Mouse (Mus musculus) left cerebral cortex, postnatal 36 days (tissue): ENCODE measurements around the gene Hsd17b12. TPM values are rescaled to one million over a fixed set of nuclear protein-coding genes. Genes with fewer than 3 reads are reported as not detected.

ENCODE experiments used
- DNase-seq, 2 experiments: peaks; one replicate each; pipeline ENCODE4 v3.0.0; 2021 to 2022; ENCODE audit warnings: low spot score in 2 of 2, mixed read lengths in 1 of 2
- intact Hi-C: fragments of 180-260 bp; cut with DNase I; formaldehyde crosslinking; loops from one replicate; pipeline ENCODE4 v1.15.1; 2025
- microRNA-seq: library from miRNA; unstranded; fragments of <30 nt; microRNA quantifications from one replicate; pipeline ENCODE4 v1.2.0, GENCODE M21; 2022
- total RNA-seq, 2 experiments: library from RNA; stranded (reverse); gene quantifications; 2 replicates each; pipeline ENCODE4 v1.2.3; 2021

Gene Hsd17b12
- total RNA-seq, 2 experiments from 2014 or later, result 69.6 to 76.1 TPM

DNA sequence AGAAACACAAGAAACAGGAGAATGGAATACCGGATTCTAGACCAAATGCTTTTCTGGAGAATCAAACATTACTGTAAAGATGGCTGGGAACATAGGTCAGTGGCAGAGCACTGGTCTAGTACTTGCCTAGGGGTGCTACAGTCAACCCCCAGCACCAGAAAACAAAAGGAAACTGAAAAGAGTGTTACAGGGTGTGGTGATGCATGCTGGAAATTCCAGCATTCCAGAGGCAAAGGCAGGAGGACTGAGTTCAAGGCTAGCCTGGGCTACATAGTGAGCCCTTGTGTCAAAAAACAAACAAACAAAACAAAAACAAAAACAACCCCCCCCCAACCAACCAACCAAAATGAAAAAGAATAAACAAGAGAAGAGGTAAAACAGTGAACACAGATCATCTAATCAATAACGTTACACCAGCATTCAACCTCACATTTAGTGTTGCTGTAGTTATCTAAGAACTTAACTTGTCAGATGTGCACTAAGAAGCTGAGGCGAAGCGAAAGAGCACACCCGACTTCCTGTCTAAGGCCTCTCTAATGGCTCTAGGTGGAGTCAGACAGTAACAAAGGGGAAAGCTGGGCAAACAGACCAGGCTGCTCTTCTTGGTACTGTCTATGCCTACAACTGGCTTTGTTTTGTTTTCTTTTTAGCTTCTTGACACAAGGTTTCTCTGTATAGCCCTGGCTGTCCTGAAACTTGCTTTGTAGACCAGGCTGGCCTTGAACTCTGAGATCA is 117.2 kb downstream of the Hsd17b12 start:
- no peak for DNase-seq
- intact Hi-C loops, result no loop called here

DNA sequence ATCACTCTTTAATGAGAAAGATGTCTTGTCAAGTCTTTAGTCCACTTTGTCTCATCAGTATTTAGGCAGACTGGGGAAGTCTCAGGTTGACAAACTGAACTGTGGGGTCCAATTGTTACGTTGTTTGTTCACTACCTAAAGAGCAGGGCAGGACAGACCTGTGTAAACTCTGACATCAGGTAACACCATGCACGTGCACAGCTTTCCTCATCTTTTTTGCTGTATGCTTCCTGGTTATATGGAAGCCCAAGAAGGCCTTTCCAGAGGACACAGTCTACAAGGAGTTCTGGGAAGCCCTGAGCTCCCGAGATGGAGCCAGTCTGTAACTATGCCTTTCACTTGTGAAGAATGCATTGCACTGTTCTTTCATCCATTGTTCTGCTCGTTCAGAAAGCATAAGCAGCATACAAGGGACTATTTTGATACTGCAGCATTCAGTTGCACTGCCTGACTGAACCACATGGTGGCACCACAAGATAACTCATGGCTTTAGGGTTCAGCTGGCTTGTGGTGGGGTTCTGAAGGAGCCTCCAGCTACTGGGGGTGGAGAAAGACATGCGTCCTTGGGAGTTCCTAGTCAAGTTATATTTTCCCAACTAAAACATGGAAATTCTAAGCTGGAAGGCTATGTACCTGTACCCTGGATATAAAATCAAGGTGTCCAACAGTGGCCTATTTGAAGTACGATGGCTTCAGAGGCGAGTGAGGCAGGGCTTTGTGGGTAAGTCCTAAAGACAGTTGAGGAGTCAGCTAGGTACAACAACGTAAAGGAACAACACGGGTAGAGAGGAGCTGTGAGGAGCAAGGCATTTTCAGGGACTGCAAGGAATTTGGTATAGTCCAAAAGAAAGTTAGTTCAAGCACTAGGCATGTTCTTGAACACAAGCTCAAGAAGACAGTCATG is 122.1 kb downstream of the Hsd17b12 start:
- peak; percentile 71 to 83 for DNase-seq
- intact Hi-C loops, result loop anchor here (5.0 kb wide), 1 partner anchor 257 kb away; no protein-coding TSS in a partner anchor

DNA sequence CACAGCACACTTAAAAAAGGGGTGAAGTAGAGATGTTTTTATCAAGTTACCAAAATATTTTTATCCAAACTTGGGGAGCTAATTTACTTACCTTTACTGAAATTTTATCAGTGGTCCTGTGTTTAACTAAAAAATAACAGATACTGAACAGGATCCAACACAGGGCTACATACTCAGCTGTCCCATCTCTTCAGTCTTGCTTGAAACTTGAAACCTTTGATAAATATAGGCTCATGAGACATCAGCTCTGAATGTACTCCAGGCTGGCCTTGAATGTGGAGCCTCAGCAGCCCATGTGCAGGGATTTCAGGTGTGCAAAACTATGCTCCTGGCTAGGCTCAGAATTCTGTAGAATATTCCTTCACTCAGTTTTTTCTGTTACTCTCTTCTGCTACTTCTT is 127.2 kb downstream of the Hsd17b12 start:
- intact Hi-C loops, result no loop called here
- no peak for DNase-seq

DNA sequence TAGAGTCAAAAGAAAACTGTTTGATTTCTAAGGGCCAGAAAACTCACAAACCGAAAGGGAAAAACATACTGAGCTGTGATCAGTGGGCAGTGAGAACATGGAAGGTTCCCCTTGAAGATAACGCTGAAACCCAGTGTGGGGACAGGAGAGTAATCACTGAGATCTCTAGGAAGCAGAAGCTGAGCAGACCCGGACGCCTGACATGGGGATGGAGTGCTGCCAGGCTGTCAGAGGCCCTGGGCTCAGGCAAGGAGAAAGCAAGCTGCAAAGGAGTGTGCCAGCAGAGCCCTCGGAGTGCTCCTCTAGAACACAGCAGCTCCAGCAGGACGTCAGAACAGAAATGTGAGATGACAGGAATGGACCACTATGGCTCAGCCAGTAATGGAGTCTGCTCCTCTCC is 133.1 kb downstream of the Hsd17b12 start:
- DNase-seq, result no peak
- intact Hi-C loops, result no loop called here

DNA sequence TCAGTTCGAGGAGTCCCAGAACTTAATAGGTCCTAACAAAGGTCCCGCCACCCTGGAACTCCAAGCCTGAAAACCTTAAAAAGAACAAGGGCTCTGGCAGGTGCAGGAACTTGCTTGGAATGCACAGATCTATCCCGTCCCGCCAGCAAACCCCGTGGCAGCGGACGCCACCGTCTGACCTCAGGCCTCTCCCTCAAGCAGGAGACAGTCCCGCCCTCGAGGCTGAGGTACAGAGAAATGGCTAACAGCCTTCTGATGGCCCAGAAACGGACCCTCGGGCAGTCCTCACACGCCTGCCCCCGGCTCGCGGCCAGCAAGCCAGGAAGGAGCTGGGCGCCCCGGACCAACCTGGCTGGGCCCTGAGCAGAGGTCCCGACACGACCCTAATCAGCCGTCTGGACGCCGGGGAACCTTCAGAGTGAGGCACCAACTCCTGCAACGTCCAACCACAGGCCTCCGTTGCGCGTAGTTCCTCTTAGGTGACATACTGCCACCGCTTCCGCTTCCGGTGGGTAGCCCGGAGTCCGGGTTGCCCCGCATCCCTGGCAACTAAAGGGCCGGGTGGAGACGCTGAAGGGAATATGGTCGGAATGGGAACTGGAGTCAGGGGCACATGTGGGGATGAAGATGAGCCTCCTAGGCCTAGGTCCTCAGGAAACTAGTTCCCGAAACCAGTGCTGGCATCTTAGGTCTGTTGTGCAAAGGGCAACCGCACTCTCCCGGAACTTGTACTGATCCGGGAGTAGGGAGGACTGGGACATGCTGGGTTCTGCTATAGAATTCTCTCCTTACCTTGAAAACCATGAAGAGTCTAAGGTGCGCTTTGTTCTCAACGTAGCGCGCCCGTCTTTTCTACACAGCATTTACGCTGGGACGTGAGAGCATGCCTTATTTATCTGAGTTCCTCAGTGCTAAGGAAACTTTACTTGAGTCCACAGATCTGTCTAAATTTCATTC is 147.2 kb downstream of the Hsd17b12 start, which contains the start of gene Alkbh3:
TSS of gene Alkbh3 (minus strand) at position 473 of the 957 bp plus-strand sequence.
- DNase-seq, result peak; percentile 92
- intact Hi-C loops, result no loop called here

DNA sequence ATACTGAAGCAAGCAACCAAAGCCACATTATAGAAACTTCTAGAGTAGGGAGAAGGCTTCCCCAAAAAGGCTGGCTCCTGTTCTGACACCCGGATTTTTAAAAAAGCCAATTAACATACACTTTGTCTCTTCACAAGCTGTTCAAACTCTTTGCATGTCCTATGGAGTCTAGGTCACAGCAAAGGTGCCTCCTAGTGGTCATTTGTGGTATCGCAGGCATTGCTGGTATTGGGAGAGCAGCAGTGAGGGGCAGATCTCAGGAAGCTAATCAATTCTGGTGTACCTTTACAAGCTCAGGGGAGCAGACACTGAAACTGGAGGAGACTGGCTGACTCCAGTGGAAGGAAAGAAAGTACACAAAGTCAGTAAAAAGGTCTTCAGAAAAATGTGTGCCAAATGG is 155.4 kb downstream of the Hsd17b12 start:
- peak; percentile 82 to 87 for DNase-seq
- intact Hi-C loops, result loop anchor here (1.0 to 2.0 kb wide), 2 partner anchors 48 to 131 kb away; no protein-coding TSS in a partner anchor

DNA sequence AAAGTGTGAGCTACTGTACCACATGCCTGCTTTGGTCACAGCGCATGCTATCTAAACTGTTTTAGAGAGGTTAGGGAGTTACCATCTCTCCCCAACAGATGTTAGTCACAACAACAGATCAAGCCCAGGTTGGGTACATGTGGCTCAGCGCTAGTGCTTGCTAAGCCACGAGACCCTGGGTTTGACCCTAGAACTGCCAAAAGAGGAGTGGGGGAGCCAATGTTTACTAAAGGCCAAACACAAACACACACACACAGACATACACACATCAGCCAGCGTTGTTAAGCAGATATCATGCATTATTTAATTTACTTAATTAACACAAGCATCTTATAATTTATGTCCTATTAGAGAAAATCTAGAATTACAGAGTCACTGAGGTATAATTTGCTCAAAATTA is 155.8 kb downstream of the Hsd17b12 start:
- intact Hi-C loops, result loop anchor here (1.0 to 2.0 kb wide), 2 partner anchors 47 to 131 kb away; no protein-coding TSS in a partner anchor
- DNase-seq, result no peak

DNA sequence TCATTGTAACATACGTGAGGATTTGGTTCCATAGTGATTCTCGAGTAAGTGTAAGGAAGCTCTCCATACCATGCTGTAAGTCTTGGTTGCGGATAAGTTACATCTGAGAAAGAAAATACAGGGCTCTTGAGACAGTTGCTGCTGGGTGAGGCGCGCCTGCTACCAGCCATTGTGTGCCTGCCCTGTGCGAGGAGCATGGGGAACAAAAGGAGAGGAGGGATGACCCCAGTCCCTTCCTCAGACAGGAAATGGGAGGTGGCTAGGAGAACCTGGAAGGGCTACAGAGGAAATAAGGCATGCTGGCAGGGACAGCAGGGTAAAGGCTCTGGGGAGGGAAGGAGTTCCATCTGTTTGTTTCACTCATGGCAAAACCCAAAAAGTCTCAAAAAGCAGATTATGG is 156.4 kb downstream of the Hsd17b12 start:
- intact Hi-C loops, result no loop called here
- DNase-seq, result no peak

DNA sequence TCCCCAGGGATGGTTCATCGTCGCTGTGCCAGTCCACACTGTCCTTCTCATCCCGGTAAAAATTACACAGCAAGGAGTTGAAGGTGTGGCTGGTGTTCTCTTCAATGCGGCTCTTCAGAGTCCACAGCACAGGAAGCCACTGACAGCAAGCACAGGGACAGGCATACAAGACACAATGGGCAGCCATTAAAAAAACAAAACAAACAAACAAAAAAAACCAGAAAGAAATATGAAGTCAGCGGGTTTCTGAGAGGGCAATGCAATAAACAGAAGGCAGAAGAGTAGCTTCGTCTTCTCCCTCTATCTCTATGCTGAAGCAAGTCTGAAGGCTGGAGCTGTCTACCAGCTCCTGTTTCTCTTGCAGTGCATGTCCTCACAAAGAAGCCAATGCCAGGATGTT is 161.5 kb downstream of the Hsd17b12 start, which contains the start of gene Gm27027:
TSS of gene Gm27027 (minus strand) at position 101 of the 400 bp plus-strand sequence.
- intact Hi-C loops, result no loop called here
- DNase-seq, result no peak

DNA sequence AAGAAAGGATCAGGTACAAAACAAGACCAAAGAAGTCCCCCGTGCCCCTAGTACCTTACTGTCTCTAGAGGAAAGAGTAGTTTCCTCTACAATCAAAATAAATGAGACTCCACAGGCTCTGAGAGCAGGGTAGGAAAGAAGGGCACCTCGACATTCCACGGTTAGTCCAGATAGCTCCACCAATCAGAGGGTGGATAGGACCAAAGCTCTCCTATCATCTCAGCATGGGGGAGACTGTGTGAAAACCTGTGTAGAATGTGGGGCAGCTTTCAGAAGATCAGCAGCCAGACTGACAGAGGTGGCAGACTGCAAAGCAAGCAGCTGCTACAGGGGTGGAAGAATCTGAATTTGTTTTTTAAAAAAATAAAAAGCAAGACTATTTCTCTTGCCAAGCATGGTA is 165.0 kb downstream of the Hsd17b12 start:
- intact Hi-C loops, result loop anchor here (1.0 kb wide), 1 partner anchor 36 kb away; the partner anchor contains the start of gene Gm13889
- no peak for DNase-seq

DNA sequence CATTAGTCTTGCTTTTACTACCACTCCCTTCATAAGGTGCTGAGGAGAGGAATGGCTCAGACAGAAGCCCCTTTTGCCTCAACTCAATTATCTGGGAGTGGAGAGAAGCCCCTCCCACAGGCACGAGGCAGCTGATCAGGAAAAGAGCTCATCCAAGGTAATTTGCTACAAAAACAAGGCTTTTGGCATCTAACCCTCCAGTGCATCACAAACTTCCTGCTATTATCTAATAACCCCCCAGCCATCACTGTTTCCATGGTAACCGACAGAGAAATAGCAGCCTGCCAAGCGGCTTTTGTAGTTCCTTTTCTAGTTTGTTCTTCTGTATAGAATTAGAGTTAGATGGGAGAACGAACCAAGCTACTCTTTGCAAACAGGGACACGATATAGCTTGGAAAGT is 165.5 kb downstream of the Hsd17b12 start:
- no peak for DNase-seq
- intact Hi-C loops, result loop anchor here (1.0 kb wide), 1 partner anchor 35 kb away; the partner anchor contains the start of gene Gm13889

DNA sequence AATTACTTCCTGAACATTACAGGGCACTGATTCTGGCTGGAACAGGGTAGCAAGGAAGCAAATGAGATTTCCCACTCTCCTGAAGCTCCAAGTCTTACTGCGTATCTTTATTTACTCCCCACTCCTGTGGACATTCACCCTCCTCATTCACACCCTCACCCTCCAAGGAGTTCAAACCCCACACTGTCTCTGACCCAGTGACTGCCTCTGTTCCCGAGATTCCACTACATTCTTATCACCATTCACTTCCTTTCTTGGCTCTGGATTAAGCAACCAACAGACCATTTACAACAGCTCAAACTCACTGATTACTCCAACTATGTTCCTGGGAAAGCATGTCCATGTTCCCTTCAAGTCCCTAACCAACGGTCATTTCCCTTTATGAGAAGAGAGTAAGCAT is 166.4 kb downstream of the Hsd17b12 start:
- intact Hi-C loops, result no loop called here
- no peak for DNase-seq

DNA sequence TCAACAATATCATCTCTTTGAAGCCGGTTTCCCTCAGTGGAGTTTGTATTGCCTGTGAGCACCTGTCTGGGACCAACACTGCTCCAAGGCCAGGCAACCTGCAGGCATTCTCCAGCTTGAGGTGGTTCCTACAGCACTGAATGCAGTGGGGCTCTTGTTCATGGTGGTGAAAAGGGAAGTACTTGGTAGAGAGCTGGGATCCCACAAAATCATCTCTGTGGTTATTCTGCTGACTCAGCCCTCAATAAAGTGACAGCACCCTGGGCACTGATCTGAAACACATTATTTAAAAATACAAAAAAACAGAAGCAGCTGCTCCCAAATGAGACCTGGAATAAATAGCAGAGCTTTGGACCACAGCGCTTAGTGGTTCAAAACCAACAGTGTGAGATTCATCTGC is 169.3 kb downstream of the Hsd17b12 start:
- no peak for DNase-seq
- intact Hi-C loops, result no loop called here

Small RNAs within 50 kb of the gene (microRNA-seq; reads per million reads assigned to microRNA genes)
- gene Gm23630, result not detected

Other genes starting within 250 kb of the Hsd17b12 start
- gene Gm13889, start 200.8 kb downstream of the Hsd17b12 start, total RNA-seq, result 10 to 100 TPM; 45.1 to 54.3 TPM
- gene Gm27027, start 161.6 kb downstream of the Hsd17b12 start, total RNA-seq, result 1 to 10 TPM in 1 of 2 experiments, not detected in 1; 1.2 TPM
- gene Alkbh3, start 147.2 kb downstream of the Hsd17b12 start, total RNA-seq, result 10 to 100 TPM; 22.2 to 25.3 TPM
- gene Ttc17, start 248.7 kb upstream of the Hsd17b12 start, total RNA-seq, result 10 to 100 TPM; 30.3 to 37.4 TPM